Mouse (Mus musculus) layer of hippocampus, adult 2 months (tissue): Measurements from ENCODE around the gene Adcy4. TPM values are rescaled to one million over a fixed set of nuclear protein-coding genes. Genes with fewer than 3 reads are reported as not detected.

Experiments used
- DNase-seq, 2 experiments: peaks; one replicate each; pipeline ENCODE4 v3.0.0; 2022; ENCODE audit warnings: low spot score in 2 of 2
- H3K27ac ChIP-seq: fragments of 200-600 bp; 2 replicates; pipeline ENCODE4 v1.8.1; 2022
- H3K4me3 ChIP-seq: fragments of 200-600 bp; 2 replicates; pipeline ENCODE4 v1.8.1; 2022; ENCODE audit warnings: mild to moderate bottlenecking
- CTCF ChIP-seq: fragments of 200-600 bp; conservative IDR thresholded peaks from 2 replicates; pipeline ENCODE4 v1.8.1; 2022; ENCODE audit warnings: antibody characterized with exemption, mild to moderate bottlenecking, moderate library complexity
- total RNA-seq, 2 experiments: library from RNA; stranded (reverse); gene quantifications; 2 replicates each; pipeline ENCODE4 v1.2.3; 2021

Adcy4 gene
- total RNA-seq, 2 experiments from 2014 or later: 4.4 to 5.6 TPM

- H3K27ac ChIP-seq: peak overlapping the region; percentile 76
- peak overlapping the region; percentile 55 for H3K4me3 ChIP-seq
- peak; percentile 95 for TF ChIP-seq CTCF
- peak; percentile 34 to 59 for DNase-seq
Measured at GRCm38 (mm10) chr14:55822435-55822990, 38.6 kb upstream of the Adcy4 start.

- Histone ChIP-seq H3K27ac (no peak overlapping the region), H3K4me3 (no peak overlapping the region)
- no peak for DNase-seq
- no peak for TF ChIP-seq CTCF
Measured at GRCm38 (mm10) chr14:55820576-55820975, 36.7 kb upstream of the Adcy4 start.

GRCm38 (mm10) chr14:55819845-55820405 is 36.0 kb upstream of the Adcy4 start:
- TF ChIP-seq CTCF: no peak
- H3K4me3 ChIP-seq: no peak overlapping the region
- no peak overlapping the region for H3K27ac ChIP-seq
- DNase-seq: no peak

- Histone ChIP-seq H3K27ac (no peak overlapping the region), H3K4me3 (peak overlapping the region; percentile 43)
- no peak for DNase-seq
- TF ChIP-seq CTCF: no peak
Measured at GRCm38 (mm10) chr14:55815310-55815751, 31.4 kb upstream of the Adcy4 start.

GRCm38 (mm10) chr14:55814885-55815284 is 31.0 kb upstream of the Adcy4 start:
- no peak for DNase-seq
- Histone ChIP-seq H3K4me3 (peak overlapping the region; percentile 43), H3K27ac (no peak overlapping the region)
- TF ChIP-seq CTCF: no peak

GRCm38 (mm10) chr14:55795380-55796163 is 11.7 kb upstream of the Adcy4 start:
- DNase-seq: no peak
- no peak for TF ChIP-seq CTCF
- Histone ChIP-seq H3K27ac (no peak overlapping the region), H3K4me3 (no peak overlapping the region)

GRCm38 (mm10) chr14:55793946-55794345 is 10.1 kb upstream of the Adcy4 start:
- no peak for TF ChIP-seq CTCF
- Histone ChIP-seq H3K4me3 (no peak overlapping the region), H3K27ac (no peak overlapping the region)
- no peak for DNase-seq

GRCm38 (mm10) chr14:55793461-55793860 is 9.6 kb upstream of the Adcy4 start:
- Histone ChIP-seq H3K27ac (no peak overlapping the region), H3K4me3 (no peak overlapping the region)
- DNase-seq: no peak
- no peak for TF ChIP-seq CTCF

GRCm38 (mm10) chr14:55788256-55789050 is 4.6 kb upstream of the Adcy4 start, which contains the start of gene Ripk3:
TSS of gene Ripk3 (minus strand) at chr14:55788865.
- H3K4me3 ChIP-seq: peak within 1 kb of the TSS; percentile 22
- no peak for TF ChIP-seq CTCF
- H3K27ac ChIP-seq: no peak within 1 kb of the TSS
- DNase-seq: no peak

- no peak overlapping the region for H3K4me3 ChIP-seq
- no peak overlapping the region for H3K27ac ChIP-seq
- no peak for DNase-seq
- no peak for TF ChIP-seq CTCF
Measured at GRCm38 (mm10) chr14:55787731-55788130, 3.8 kb upstream of the Adcy4 start.

- no peak for DNase-seq
- TF ChIP-seq CTCF: peak; percentile 42
- H3K27ac ChIP-seq: no peak overlapping the region
Measured at GRCm38 (mm10) chr14:55785195-55785594, 1.3 kb upstream of the Adcy4 start.

GRCm38 (mm10) chr14:55783171-55783957 is 531 bp downstream of the Adcy4 start:
- H3K4me3 ChIP-seq: peak overlapping the region; percentile 49
- H3K27ac ChIP-seq: peak overlapping the region; percentile 68
- TF ChIP-seq CTCF: no peak
- DNase-seq: no peak

More at GRCm38 (mm10) chr14:55785195-55785594, 1.3 kb upstream of the Adcy4 start:
- no peak overlapping the region for H3K4me3 ChIP-seq
